Mouse (Mus musculus) lung, embryonic 14.5 days (tissue): ENCODE measurements around the gene Erf. TPM values are rescaled to one million over a fixed set of nuclear protein-coding genes. Genes with fewer than 3 reads are reported as not detected.

ENCODE experiments used
- ATAC-seq: fragments of 200-750 bp; cut with Nextera tagmentation; 2 replicates; pipeline ENCODE4 v1.8.0; 2017; ENCODE audit warnings: mild to moderate bottlenecking, moderate TSS enrichment, moderate library complexity; ENCODE audit not compliant: insufficient read depth
- DNase-seq: peaks from one replicate; pipeline ENCODE4 v3.0.0-alpha.2; 2015
- H3K27ac ChIP-seq: fragments of 300-500 bp; sonication (generic); 2 replicates; pipeline ENCODE4 v1.5.1; 2014; ENCODE audit warnings: low read depth, mild to moderate bottlenecking, moderate library complexity
- H3K27me3 ChIP-seq: fragments of 300-500 bp; sonication (generic); 2 replicates; pipeline ENCODE4 v1.6.1; 2014; ENCODE audit warnings: low read length, control low read depth; ENCODE audit not compliant: insufficient read depth
- H3K36me3 ChIP-seq: fragments of 300-500 bp; sonication (generic); 2 replicates; pipeline ENCODE4 v1.6.1; 2014; ENCODE audit warnings: control low read depth; ENCODE audit not compliant: insufficient read depth
- H3K4me1 ChIP-seq: fragments of 300-500 bp; sonication (generic); 2 replicates; pipeline ENCODE4 v1.6.1; 2014; ENCODE audit warnings: antibody characterized with exemption, control low read depth; ENCODE audit not compliant: insufficient read depth
- H3K4me2 ChIP-seq: fragments of 300-500 bp; sonication (generic); 2 replicates; pipeline ENCODE4 v1.6.1; 2014; ENCODE audit warnings: mild to moderate bottlenecking
- H3K4me3 ChIP-seq: fragments of 300-500 bp; sonication (generic); 2 replicates; pipeline ENCODE4 v1.5.1; 2014; ENCODE audit warnings: low read depth, low read length
- H3K9ac ChIP-seq: fragments of 300-500 bp; sonication (generic); 2 replicates; pipeline ENCODE4 v1.6.1; 2014
- H3K9me3 ChIP-seq: fragments of 300-500 bp; sonication (generic); 2 replicates; pipeline ENCODE4 v1.6.1; 2016; ENCODE audit warnings: low read depth, low read length, control low read depth
- CTCF ChIP-seq: IDR thresholded peaks from 2 replicates; pipeline ENCODE4 v1.5.1; 2016; ENCODE audit warnings: antibody characterized with exemption, low read depth
- WGBS: fragments of 180-500 bp; shearing (Covaris S2); extraction: QIAGEN DNeasy Blood & Tissue Kit; methylation state at CpG from one replicate; pipeline ENCODE4 v1.1.7; 2014; 5-methylcytosine and 5-hydroxymethylcytosine counted together
- polyA plus RNA-seq: library from polyadenylated mRNA; unstranded; fragments of >200 nt; fragmentation: Nextera tagmentation; extraction: Ambion mirVana; gene quantifications from 2 replicates; pipeline ENCODE4 v1.2.1, GENCODE M21; 2014

The Erf gene
- polyA plus RNA-seq: 24.5 and 26.6 TPM in 2 replicates

- H3K36me3 ChIP-seq: peaks cover 8% of the 10 kb centered on the region
- H3K9me3 ChIP-seq: no peaks in the 10 kb centered on the region
- TF ChIP-seq CTCF: no peak
- DNase-seq (peak; percentile 96), ATAC-seq (peak; percentile 77)
- peak within 1 kb of the TSS; percentile 99 for H3K4me2 ChIP-seq
- peak within 1 kb of the TSS; percentile 95 for H3K9ac ChIP-seq
- H3K27me3 ChIP-seq: no peaks in the 10 kb centered on the region
- H3K4me3 ChIP-seq: peak within 1 kb of the TSS; percentile 98
- H3K27ac ChIP-seq: peak within 1 kb of the TSS; percentile 99
- WGBS: 2% methylated on average over 71 of the region's 81 CpGs
- H3K4me1 ChIP-seq: peaks cover 20% of the 10 kb centered on the region
These were observed at the start of gene Erf for GRCm38 (mm10) chr7:25250141-25250972. TSS of gene Erf (minus strand) at chr7:25250761.

GRCm38 (mm10) chr7:25297454-25298325 lies 47.1 kb upstream of the Erf start, which contains the start of gene Pafah1b3:
TSS of gene Pafah1b3 (minus strand) at chr7:25297986.
- Histone ChIP-seq H3K4me3 (peak within 1 kb of the TSS; percentile 61), H3K4me1 (no peaks in the 10 kb centered on the region), H3K27ac (peak within 1 kb of the TSS; percentile 97), H3K36me3 (peaks cover 30% of the 10 kb centered on the region), H3K9me3 (no peaks in the 10 kb centered on the region), H3K9ac (peak within 1 kb of the TSS; percentile 84), H3K4me2 (peak within 1 kb of the TSS; percentile 79), H3K27me3 (no peaks in the 10 kb centered on the region)
- TF ChIP-seq CTCF: peak; percentile 75
- peak; percentile 92 for ATAC-seq
- DNase-seq: peak; percentile 94
- WGBS: under 1% methylated on average over 52 of the region's 52 CpGs

GRCm38 (mm10) chr7:25296945-25297453 lies 46.4 kb upstream of the Erf start:
- Histone ChIP-seq H3K27ac (peak overlapping the region; percentile 97), H3K9ac (peak overlapping the region; percentile 84), H3K4me1 (no peaks in the 10 kb centered on the region), H3K27me3 (no peaks in the 10 kb centered on the region), H3K36me3 (peaks cover 37% of the 10 kb centered on the region), H3K9me3 (no peaks in the 10 kb centered on the region), H3K4me3 (peak overlapping the region; percentile 61), H3K4me2 (peak overlapping the region; percentile 79)
- under 1% methylated on average over 21 of the region's 21 CpGs for WGBS
- ATAC-seq (peak; percentile 39), DNase-seq (peak; percentile 64)
- no peak for TF ChIP-seq CTCF

GRCm38 (mm10) chr7:25294960-25295722 lies 44.6 kb upstream of the Erf start:
- Histone ChIP-seq H3K27ac (no peak overlapping the region), H3K9me3 (no peaks in the 10 kb centered on the region), H3K4me1 (no peaks in the 10 kb centered on the region), H3K4me2 (no peak overlapping the region), H3K9ac (no peak overlapping the region), H3K4me3 (no peak overlapping the region), H3K27me3 (no peaks in the 10 kb centered on the region), H3K36me3 (peaks cover 56% of the 10 kb centered on the region)
- no peak for ATAC-seq
- no peak for TF ChIP-seq CTCF
- no peak for DNase-seq
- WGBS: 81% methylated on average over 12 of the region's 12 CpGs

GRCm38 (mm10) chr7:25294495-25294894 lies 43.9 kb upstream of the Erf start:
- Histone ChIP-seq H3K9me3 (no peaks in the 10 kb centered on the region), H3K27ac (no peak overlapping the region), H3K36me3 (peaks cover 62% of the 10 kb centered on the region), H3K4me2 (no peak overlapping the region), H3K4me1 (no peaks in the 10 kb centered on the region), H3K4me3 (no peak overlapping the region), H3K27me3 (no peaks in the 10 kb centered on the region), H3K9ac (no peak overlapping the region)
- 86% methylated on average over 4 of the region's 4 CpGs for WGBS
- no peak for ATAC-seq
- no peak for DNase-seq
- TF ChIP-seq CTCF: no peak

GRCm38 (mm10) chr7:25293191-25293739 lies 42.7 kb upstream of the Erf start:
- no peaks in the 10 kb centered on the region for H3K27me3 ChIP-seq
- H3K36me3 ChIP-seq: peaks cover 74% of the 10 kb centered on the region
- no peak overlapping the region for H3K4me2 ChIP-seq
- no peak for DNase-seq
- no peak for TF ChIP-seq CTCF
- WGBS: 68% methylated on average over 9 of the region's 10 CpGs
- H3K27ac ChIP-seq: no peak overlapping the region
- no peaks in the 10 kb centered on the region for H3K4me1 ChIP-seq
- no peaks in the 10 kb centered on the region for H3K9me3 ChIP-seq
- no peak overlapping the region for H3K4me3 ChIP-seq
- no peak for ATAC-seq
- no peak overlapping the region for H3K9ac ChIP-seq
